Mouse (Mus musculus) T-cell, adult 2 months (primary cell): ENCODE data around the gene Traf5.

Source experiments
- DNase-seq: peaks from one replicate; pipeline ENCODE4 v3.0.0; 2022; ENCODE audit warnings: low spot score

Traf5 gene

GRCm38 (mm10) chr1:191964773-191965481, 127.4 kb downstream of the Traf5 start:
- peak; percentile 69 for DNase-seq

GRCm38 (mm10) chr1:191963948-191964772, 128.2 kb downstream of the Traf5 start:
- peak; percentile 69 for DNase-seq

DNA sequence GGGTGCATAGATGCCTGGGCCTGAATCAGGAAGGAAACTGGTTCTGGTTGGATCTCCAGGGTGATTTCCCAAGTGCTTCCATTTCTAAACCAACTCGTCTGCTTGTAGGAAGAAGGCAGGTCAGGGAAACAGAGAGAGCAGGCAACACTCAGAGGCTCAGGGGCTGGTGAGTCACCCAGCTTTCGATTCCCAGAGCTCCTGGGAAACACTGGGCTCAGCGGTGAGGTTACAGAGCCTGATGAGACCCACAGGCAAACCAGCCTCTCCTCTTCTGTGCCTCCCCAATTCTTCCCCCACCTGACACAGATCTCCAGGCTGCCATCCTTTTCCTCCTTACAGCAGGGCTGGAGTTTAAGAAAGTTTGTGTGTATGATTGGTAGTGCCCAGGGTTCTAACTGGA, 128.9 kb downstream of the Traf5 start:
- DNase-seq: no peak

- DNase-seq: no peak
Measured at GRCm38 (mm10) chr1:191960946-191961345, 131.4 kb downstream of the Traf5 start.

- DNase-seq: no peak
Measured at GRCm38 (mm10) chr1:191957321-191957720, 135.0 kb downstream of the Traf5 start.

DNA sequence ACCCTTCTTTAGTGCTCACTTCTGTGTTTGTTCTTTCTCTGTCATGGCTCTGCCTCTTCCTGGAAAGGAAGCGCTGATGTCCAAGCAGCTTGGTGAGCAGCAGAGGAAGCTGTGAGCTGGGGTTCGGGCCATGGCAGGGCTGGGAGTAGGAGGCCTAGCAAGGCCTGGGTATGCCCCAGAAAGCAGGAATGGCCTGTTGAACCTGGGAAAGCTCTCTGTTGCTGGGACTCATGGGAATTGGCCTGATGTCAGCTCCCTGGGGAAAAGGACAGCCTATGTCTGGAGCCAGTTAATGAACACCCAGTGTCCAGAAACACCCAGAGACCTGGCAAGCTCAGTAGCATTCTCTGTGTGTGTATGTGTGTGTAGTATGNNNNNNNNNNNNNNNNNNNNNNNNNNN, 135.5 kb downstream of the Traf5 start:
- no peak for DNase-seq

- peak; percentile 42 for DNase-seq
Measured at GRCm38 (mm10) chr1:191956261-191956660, 136.1 kb downstream of the Traf5 start.

DNA sequence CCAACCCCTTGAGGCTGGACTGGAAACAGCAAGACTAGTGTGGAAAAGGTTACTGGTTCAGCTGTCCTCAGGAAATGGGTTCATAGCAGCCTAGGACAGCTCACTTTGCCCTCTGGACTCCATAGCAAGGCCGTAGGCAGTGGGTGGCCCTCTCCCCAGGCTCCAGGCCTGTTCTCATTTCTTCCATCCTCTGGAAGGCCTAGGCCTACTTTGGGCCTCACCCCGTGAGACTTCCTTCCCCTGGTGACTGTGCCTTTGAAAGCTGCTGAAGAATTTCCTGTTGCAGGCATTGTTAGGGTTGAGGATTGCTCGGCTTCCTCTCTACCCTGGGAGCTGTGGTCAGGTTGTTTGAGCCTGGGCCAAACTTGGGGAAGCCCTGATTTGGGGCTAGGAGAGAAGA, 137.3 kb downstream of the Traf5 start:
- peak; percentile 45 for DNase-seq

GRCm38 (mm10) chr1:191952733-191953335, 139.5 kb downstream of the Traf5 start:
- DNase-seq: no peak

- DNase-seq: no peak
Measured at GRCm38 (mm10) chr1:191950611-191951010, 141.7 kb downstream of the Traf5 start.

- DNase-seq: no peak
Measured at GRCm38 (mm10) chr1:191948600-191948999, 143.8 kb downstream of the Traf5 start.

DNA sequence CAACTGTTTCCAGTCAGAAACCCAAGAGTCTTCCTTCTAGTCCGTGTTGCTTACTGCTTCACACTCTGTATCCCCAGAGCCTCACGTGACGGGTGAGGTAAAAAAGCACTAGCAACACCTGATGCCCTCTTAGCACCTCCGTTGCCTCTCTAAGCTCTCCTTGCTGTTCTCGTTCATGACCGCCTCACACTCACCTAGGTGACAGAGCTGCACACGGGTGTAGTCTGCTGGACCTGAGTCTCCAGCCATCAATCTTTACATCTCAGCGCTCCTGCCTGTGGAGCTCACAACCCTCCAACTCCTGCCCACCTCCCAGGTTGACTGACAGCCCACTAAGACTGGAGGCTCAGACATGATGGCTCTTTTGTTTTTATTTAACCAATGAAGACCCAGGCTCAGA, 144.6 kb downstream of the Traf5 start:
- DNase-seq: no peak
